Mouse (Mus musculus) intestine, postnatal 0 days (tissue): ENCODE results near the gene Trim28. TPM values are rescaled to one million over a fixed set of nuclear protein-coding genes. Genes with fewer than 3 reads are reported as not detected.
A peak's percentile ranks its signal among the peaks of the same experiment; 100 is the strongest.

ENCODE experiments used
- ATAC-seq: fragments of 200-750 bp; cut with Nextera tagmentation; 2 replicates; pipeline ENCODE4 v1.8.0; 2017; ENCODE audit warnings: mild to moderate bottlenecking, moderate TSS enrichment, moderate library complexity
- H3K27ac ChIP-seq: fragments of 300-500 bp; sonication (generic); 2 replicates; pipeline ENCODE4 v1.5.1; 2014; ENCODE audit warnings: mild to moderate bottlenecking, low read depth, low read length, moderate library complexity
- H3K27me3 ChIP-seq: fragments of 300-500 bp; sonication (generic); replicated peaks from 2 replicates; pipeline ENCODE4 v1.6.1; 2014; ENCODE audit warnings: low read length, mixed read lengths; ENCODE audit not compliant: control insufficient read depth, insufficient read depth
- H3K36me3 ChIP-seq: fragments of 300-500 bp; sonication (generic); 2 replicates; pipeline ENCODE4 v1.6.1; 2014; ENCODE audit warnings: mild to moderate bottlenecking, moderate library complexity; ENCODE audit not compliant: control insufficient read depth, insufficient read depth
- H3K4me1 ChIP-seq: fragments of 300-500 bp; sonication (generic); replicated peaks from 2 replicates; pipeline ENCODE4 v1.6.1; 2014; ENCODE audit warnings: antibody characterized with exemption, low read length, mixed read lengths; ENCODE audit not compliant: control insufficient read depth, insufficient read depth
- H3K4me2 ChIP-seq: fragments of 300-500 bp; sonication (generic); replicated peaks from 2 replicates; pipeline ENCODE4 v1.6.1; 2014; ENCODE audit warnings: low read depth, mild to moderate bottlenecking, moderate library complexity
- H3K4me3 ChIP-seq: fragments of 300-500 bp; sonication (generic); 2 replicates; pipeline ENCODE4 v1.5.1; 2014; ENCODE audit warnings: low read depth, low read length
- H3K9ac ChIP-seq: fragments of 300-500 bp; sonication (generic); 2 replicates; pipeline ENCODE4 v1.6.1; 2014; ENCODE audit warnings: mild to moderate bottlenecking, low read depth, low read length
- H3K9me3 ChIP-seq: fragments of 300-500 bp; sonication (generic); 2 replicates; pipeline ENCODE4 v1.6.1; 2016; ENCODE audit warnings: mixed run types; ENCODE audit not compliant: control insufficient read depth
- CTCF ChIP-seq: sonication (generic); IDR thresholded peaks from 2 replicates; pipeline ENCODE4 v1.5.1; 2016; ENCODE audit warnings: low read depth, mild to moderate bottlenecking, control low read depth, antibody characterized with exemption, moderate library complexity
- WGBS: fragments of 180-500 bp; shearing (Covaris S2); extraction: QIAGEN DNeasy Blood & Tissue Kit; methylation state at CpG from one replicate; pipeline ENCODE4 v1.1.7; 2014; 5-methylcytosine and 5-hydroxymethylcytosine counted together
- polyA plus RNA-seq: library from polyadenylated mRNA; unstranded; fragments of >200 nt; fragmentation: Nextera tagmentation; extraction: Ambion mirVana; gene quantifications from 2 replicates; pipeline ENCODE4 v1.2.1, GENCODE M21; 2015

Gene Trim28
- polyA plus RNA-seq, result 82.8 and 85.3 TPM in 2 replicates

DNA sequence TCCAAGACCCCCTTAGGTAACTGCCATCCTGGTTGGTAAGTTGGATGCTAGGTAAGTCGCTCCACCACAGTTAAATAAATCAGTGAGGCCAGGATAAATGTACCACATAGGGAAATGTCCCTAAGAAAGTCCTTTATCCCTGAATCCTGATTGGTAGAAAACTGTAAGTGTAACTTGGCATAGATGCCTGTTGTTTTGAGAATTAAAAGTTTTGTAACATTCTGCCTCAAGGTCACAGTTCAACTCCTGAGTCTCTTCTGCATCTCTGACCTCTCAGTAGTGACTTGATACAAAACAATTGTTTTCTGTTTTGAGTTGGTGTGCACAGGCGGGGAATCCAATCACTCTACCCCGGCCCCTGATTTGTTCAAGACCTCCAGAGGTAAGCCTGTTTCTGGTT, at the start of gene Trim28:
Gene Trim28 (plus strand): TSS at position 264 of the 400 bp plus-strand sequence.
- no peak for ATAC-seq

DNA sequence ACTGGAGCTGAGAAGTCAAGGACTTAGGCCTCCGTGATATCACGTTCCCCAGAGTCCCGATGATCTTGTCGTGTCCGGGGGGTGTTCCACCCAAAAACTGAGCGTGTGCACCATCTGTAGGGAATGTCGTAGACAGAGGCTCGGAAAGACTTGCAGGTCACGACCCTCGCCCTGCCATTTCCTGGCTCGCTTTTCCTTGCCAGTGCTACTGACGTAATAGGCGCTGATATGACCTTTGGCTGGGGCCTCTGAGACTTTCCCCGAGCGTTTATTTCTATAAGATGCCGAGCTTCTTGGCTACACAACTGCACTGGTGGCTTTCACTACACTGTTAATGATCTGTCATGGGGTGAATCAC, 49.1 kb upstream of the Trim28 start:
- under 1% methylated on average over 16 of the region's 16 CpGs for WGBS
- H3K27ac ChIP-seq, result peak overlapping the region; percentile 80
- no peaks in the 10 kb centered on the region for H3K9me3 ChIP-seq
- peak overlapping the region; percentile 35 for H3K4me3 ChIP-seq
- peak; percentile 74 for ATAC-seq
- no peak for TF ChIP-seq CTCF
- H3K4me2 ChIP-seq, result peak overlapping the region; percentile 67
- H3K27me3 ChIP-seq, result no peaks in the 10 kb centered on the region
- no peaks in the 10 kb centered on the region for H3K4me1 ChIP-seq
- H3K36me3 ChIP-seq, result no peaks in the 10 kb centered on the region
- peak overlapping the region; percentile 41; the same call in 1 of the 2 replicates for H3K9ac ChIP-seq

More for the DNA sequence above, at the start of gene Trim28:
- 91% methylated on average over 3 of the region's 3 CpGs for WGBS
- Histone ChIP-seq H3K4me1 (no peaks in the 10 kb centered on the region), H3K27me3 (no peaks in the 10 kb centered on the region), H3K36me3 (no peaks in the 10 kb centered on the region), H3K27ac (no peak within 1 kb of the TSS), H3K4me2 (no peak within 1 kb of the TSS), H3K9me3 (no peaks in the 10 kb centered on the region), H3K9ac (no peak within 1 kb of the TSS), H3K4me3 (no peak within 1 kb of the TSS)
- TF ChIP-seq CTCF, result no peak

- WGBS, result 42% methylated on average over 3 of the region's 3 CpGs
- no peaks in the 10 kb centered on the region for H3K27me3 ChIP-seq
- no peak overlapping the region for H3K4me2 ChIP-seq
- no peak overlapping the region for H3K4me3 ChIP-seq
- H3K27ac ChIP-seq, result no peak overlapping the region
- H3K36me3 ChIP-seq, result no peaks in the 10 kb centered on the region
- no peaks in the 10 kb centered on the region for H3K9me3 ChIP-seq
- TF ChIP-seq CTCF, result peak; percentile 58
- H3K4me1 ChIP-seq, result no peaks in the 10 kb centered on the region; the same call in 1 of the 2 replicates
- no peak for ATAC-seq
- no peak overlapping the region for H3K9ac ChIP-seq
Measured at GRCm38 (mm10) chr7:12954896-12955295, 44.0 kb upstream of the Trim28 start.

GRCm38 (mm10) chr7:12957511-12957910, 41.4 kb upstream of the Trim28 start:
- Histone ChIP-seq H3K36me3 (no peaks in the 10 kb centered on the region), H3K9me3 (no peaks in the 10 kb centered on the region), H3K4me2 (no peak overlapping the region), H3K4me3 (no peak overlapping the region), H3K27me3 (no peaks in the 10 kb centered on the region), H3K27ac (no peak overlapping the region), H3K9ac (no peak overlapping the region), H3K4me1 (no peaks in the 10 kb centered on the region; the same call in 1 of the 2 replicates)
- ATAC-seq, result no peak
- TF ChIP-seq CTCF, result no peak
- 73% methylated on average over 5 of the region's 5 CpGs for WGBS

DNA sequence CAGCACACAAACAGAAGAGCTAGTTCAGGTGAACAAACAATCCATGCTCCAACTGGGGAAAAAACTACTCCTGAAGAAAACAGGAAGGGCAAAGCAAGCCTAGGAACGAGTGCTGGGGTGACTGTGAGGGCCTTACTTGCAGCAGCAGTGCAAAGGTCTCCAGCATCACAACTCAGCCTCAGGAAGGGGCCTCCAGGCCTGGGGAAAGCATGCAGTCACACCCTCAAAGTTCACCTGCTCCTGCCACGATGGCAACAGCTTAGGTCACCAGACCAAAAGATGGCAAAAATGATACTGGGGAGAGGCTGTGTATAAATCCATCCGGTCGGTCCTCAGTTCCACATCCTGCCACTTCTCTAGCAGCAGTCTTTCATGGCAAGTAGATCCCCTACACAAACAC, 40.0 kb upstream of the Trim28 start:
- 41% methylated on average over 4 of the region's 4 CpGs for WGBS
- H3K9ac ChIP-seq, result no peak overlapping the region
- no peaks in the 10 kb centered on the region for H3K9me3 ChIP-seq
- H3K4me3 ChIP-seq, result no peak overlapping the region
- peak overlapping the region; percentile 37; the same call in 1 of the 2 replicates for H3K4me2 ChIP-seq
- H3K27me3 ChIP-seq, result no peaks in the 10 kb centered on the region
- ATAC-seq, result peak; percentile 88
- H3K36me3 ChIP-seq, result no peaks in the 10 kb centered on the region
- TF ChIP-seq CTCF, result no peak
- H3K27ac ChIP-seq, result peak overlapping the region; percentile 92
- H3K4me1 ChIP-seq, result no peaks in the 10 kb centered on the region; the same call in 1 of the 2 replicates

DNA sequence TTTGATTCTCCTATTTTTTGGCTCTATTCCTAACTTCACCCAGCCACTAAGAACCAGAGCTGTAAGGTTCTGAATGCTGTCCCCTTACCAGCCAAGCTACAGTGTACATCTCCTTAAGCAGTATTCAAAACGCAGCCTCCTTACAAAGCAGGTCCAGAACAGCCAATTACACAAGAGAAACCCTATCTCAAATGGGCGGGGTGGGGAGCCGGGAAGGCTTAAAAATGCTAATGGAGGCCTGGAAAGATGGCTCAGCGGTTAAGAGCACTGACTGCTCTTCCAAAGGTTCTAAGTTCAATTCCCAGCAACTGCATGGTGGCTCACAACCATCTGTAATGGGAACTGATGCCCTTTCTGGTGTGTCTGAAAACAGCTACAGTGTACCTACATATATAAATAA, 39.2 kb upstream of the Trim28 start:
- no peak overlapping the region; the same call in 1 of the 2 replicates for H3K4me2 ChIP-seq
- WGBS, result 25% methylated on average over 4 of the region's 4 CpGs
- H3K9me3 ChIP-seq, result no peaks in the 10 kb centered on the region
- no peak overlapping the region for H3K9ac ChIP-seq
- peak overlapping the region; percentile 92 for H3K27ac ChIP-seq
- H3K36me3 ChIP-seq, result no peaks in the 10 kb centered on the region
- no peak for TF ChIP-seq CTCF
- H3K4me3 ChIP-seq, result no peak overlapping the region
- no peak for ATAC-seq
- H3K4me1 ChIP-seq, result no peaks in the 10 kb centered on the region; the same call in 1 of the 2 replicates
- H3K27me3 ChIP-seq, result no peaks in the 10 kb centered on the region
